Mouse (Mus musculus) left cerebral cortex, adult 11 months (tissue): ENCODE results near the gene Nr5a1.

Source experiments
- DNase-seq: peaks from one replicate; pipeline ENCODE4 v3.0.0; 2022; ENCODE audit warnings: low spot score

Gene Nr5a1

DNA sequence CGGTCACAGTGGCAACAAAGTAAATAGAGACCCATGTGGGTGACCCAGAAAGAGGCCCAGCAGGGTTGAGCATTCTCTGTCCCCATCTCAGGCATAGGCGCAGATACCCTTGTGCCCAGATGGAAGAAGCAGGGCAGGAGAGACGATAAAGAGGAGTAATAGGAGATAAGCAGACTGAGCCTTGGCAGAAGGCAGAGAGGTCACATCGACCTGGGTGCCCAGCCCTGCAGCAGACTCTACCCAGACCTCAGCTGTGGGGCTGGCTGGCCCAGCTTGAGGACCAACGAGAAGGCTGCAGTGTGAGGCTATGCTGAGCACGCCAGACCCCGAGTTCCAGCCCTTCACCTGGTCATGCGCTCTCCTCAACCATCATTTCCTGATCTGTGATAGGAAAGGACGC lies 10.0 kb downstream of the Nr5a1 start:
- DNase-seq: no peak

DNA sequence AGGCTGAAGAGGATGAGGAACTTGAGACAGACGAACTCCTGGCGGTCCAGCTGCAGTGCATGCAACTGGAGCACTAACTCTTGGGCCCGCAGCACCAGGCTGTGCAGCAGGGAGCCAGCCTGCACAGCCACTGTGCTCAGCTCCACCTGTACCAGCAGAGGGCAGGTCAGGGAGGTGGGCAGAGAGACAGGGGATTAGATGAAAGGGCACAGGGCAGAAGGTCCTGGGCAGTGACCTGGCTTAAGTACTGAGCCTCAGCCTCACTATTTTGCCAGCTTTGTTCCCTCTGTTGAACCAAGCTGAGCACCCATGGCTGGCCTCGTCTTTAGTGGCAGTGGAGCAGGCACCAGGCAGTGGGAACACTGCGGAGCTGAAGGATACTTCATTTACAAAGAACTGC lies 14.2 kb downstream of the Nr5a1 start:
- DNase-seq: no peak

DNA sequence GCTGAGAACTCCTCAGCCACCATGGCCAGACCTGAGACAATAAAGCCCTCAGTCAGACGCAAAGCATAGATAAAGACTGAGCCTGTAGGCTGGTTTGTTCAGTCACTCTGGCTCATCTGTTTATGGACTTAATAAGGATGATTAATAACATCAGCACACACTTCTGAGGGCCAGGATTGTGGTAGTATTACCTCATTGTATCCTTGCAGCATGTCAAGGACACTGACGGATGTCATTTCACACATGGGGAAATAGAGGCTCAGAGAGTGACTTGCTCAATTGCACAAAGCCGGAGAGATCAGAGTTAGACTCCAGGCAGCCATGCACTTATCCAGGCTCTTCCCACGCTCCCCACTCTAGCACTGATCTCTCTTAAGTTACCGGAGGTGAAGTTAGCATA lies 15.7 kb downstream of the Nr5a1 start:
- no peak for DNase-seq

DNA sequence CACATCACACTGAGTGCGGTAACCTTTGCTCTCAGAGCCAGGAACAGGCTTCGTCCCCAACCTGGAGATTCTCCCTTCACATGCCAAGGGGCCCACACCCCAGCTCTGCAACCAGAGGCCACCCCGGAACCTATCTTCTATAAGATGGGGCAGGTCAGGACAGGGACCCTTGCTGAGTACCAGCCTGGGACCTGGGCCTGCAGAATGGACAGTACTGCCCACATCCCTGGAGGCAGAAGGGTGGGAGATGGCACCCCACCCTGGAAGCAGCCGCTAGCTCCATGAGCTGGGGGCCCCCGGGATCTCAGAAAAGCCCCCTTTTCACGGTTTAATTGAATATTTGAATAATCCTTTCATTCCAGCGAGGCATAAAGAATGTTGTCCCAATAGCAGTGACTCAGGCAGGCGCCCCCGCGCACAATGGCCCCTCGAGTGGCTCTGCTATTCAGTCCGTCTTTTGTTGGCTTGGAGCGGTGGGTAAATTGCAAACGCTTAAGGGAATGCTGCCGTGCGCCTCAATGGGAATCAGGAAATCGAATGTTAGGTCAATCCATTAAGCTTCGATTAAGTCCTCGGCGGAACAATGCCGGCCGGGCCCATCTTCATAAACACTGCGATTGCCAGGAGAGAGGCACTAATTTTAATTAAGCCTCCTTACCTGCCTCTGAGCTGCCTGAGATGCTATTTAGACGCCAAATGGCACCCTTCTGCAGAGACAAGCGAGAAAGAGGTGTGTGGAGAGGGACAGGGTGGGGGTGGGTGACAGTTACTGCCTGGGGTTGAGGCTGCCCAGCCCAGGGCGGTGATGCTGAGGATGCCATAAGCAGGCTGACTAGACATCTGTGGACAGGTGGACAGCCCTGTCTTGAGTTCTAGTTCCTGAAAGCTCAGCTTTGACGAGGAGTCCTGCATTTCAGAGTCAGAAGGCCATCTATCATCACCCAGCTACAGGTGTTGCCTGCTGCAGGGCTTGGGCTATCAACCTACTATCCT lies 16.9 kb downstream of the Nr5a1 start:
- DNase-seq: no peak

DNA sequence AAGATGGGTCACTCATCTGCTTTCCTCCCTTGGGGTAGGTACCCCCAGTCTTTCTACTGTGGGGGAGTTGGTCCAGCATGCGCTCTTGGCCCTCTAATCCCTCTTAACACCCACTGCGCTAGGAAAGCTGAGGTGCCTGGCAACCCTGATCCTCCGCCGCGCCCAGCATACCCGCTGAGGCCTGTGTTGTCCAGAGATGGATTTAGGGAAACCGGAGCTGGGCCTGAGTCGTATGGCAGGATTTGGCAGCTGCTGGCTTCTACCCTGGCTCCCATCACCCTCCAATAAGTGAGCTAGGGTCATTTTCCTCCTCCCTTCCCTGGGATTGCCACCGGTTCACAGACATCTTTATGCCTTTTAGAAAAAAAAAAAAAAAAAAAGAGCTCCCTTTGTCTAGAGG lies 18.6 kb downstream of the Nr5a1 start:
- no peak for DNase-seq

DNA sequence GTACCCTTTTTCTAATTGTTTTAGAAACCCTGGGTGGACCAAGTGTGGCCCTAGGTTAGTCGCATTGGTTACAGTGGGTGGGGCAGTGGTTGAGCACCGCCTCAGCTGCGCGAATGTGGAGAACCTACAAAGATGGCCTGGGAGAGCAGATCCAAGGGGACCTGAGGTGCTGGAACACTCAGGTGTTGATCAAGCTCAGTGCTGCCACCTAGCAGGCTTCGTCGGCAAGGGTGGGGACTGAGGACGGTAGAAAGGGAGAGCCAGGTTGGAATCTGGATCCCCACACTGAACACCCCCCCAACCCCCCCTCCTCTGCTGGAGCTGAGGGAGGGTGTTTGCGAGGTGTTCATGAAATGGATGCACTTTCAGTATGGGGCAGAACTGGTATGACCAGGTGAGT lies 22.8 kb downstream of the Nr5a1 start:
- DNase-seq: no peak

DNA sequence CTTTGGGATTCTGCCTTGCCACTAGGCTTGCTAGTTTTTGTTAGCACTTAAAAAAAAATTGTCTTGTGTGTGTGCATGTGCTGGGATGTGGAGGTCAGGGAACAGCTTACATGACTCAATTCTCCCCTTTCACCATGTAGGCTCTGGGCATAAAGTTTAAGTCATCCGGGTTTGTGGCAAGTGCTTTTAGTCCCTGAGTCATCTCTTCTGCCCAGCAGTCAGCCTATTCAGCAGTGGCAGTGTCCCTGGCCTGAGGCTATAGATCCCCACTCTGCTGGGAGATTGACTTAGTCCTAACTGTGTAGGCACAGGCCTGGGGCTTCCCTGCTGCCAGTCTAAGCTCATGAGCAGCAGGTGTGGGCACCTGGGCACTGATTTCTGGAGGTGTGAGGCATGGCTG lies 24.5 kb downstream of the Nr5a1 start:
- no peak for DNase-seq

DNA sequence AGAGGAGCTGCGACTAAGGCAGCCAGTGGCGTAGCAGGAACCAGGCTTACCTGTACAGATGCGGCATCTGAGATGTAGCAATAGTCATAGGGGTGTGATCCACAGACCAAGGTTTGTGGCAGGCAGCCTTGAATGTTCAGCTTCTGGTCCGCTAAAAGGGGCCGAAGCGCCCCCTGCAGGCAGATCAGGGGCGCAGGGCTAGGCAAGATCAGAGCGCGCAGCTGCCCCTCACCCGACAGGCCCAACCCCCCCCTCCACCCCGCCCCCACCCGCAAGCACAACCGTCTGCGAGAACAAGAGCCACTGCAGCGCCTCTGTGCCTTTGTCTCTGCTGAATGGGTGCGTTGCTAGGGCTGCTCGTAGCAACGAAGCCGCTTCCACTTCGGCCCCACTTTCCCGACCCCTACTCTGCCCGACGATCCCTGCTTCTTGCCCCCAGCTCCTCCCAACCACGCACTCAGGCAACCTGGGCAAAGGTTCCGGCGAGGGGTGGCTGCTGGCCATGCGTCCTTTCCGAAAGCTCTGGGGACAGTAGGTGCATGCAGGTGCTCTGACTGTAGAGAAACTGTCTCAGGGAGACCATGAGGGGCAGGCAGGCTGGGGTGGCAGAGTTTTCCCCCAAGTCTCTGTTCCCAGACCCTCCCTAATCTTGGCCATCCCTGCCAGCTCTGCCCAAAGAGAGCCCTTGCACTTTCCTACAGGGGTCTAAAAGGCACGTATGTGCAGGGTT lies 25.4 kb downstream of the Nr5a1 start:
- no peak for DNase-seq

DNA sequence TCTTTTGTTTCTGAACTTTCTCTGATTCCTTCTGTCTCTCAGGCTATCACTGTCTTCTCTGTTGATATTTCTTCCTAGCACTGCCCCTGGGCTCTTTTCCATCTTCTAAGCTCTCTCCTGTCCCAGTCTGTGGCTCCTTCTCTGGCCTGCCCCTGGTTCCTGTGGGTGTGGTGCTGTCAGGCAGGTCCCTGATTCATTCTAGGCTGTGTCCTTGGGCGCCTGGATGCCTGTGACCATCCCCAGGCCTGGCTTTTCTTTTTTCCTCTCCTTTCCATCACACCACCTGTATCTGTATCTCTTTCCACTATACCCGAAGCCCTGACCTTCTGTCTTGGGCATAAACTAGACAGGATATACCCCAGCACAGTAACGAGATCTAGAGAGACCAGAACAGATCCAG lies 28.6 kb downstream of the Nr5a1 start:
- DNase-seq: no peak

DNA sequence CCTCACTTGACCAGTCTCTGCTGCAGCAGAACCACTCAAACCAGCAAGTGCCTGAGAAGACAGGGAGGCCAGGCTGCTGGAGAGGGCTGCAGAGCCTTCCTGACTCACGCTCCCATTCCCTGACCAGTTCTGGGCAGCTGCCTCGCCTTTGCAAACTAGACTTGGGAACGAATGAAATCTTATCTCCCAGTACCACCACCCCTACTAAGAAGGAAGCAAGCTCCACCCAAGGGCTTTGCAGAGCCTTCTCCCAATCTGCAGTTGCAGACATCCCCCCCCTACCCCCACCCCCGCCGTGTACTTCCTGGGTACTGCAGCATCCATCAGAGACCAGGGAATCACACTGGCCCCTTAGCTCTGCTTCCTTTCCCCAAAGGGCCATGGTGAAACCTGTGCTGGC lies 31.3 kb downstream of the Nr5a1 start:
- no peak for DNase-seq

DNA sequence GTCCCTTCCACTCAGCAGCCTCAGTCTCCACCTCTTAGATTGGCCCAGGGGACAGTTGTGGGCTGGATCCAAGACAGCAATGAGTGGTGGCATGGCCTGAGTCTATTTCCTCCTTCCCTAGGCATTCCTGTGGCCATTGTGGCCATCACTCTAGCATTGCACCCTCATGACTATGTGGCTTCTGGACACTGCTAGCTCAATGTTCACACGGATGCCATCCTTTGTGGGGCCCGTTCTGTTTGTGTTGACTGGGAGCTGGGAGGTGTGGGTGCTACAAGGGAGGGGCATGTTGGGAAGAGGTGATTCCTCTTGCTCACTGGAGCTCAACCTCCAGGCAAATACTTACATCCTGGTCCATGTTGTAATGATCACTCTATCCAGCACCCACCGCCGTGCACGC lies 32.1 kb downstream of the Nr5a1 start:
- DNase-seq: no peak

DNA sequence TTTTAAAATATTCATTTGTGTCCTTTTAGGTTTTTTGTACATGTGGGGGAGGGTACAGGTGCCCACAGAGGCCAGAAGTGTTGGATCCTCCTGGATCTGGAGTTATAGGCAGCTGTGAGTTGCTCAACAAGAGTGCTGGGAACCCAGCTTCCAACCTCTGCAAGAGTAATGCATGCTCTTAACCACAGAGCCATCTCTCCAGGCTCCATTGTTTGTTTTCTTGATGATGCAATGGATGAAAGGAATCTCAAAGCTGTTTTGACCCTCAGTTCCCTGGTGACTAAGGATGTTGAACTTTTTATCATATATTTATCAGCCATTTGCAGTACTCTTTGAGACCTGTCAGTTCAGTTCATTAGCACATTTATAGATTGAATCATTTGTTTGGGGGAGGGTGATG lies 35.4 kb downstream of the Nr5a1 start:
- DNase-seq: no peak

DNA sequence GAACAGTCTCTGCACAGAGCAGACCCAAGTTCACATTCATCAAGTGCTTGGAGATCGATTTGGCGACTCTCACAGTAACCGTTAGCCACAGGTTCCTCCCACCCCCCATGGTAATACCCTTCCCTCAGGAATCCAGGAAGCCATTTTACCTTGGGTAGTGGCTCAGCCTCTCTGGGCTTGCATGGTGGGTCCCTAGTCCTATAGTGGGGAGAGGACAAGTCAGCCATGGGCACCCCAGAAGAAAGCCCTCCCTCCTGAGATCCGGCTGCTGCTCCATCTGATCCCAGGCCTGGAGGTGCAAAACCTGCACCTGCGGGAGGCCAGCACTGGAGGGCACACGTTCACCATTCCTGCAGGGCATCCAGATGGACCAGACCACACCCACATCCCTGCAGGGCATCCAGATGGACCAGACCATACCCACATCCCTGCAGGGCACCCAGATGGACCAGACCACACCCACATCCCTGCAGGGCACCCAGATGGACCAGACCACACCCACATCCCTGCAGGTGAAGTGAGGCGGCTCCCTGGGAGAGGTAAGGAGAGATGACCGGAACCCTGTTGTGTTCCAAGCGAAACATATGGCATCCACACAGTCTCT lies 38.9 kb downstream of the Nr5a1 start:
- no peak for DNase-seq

DNA sequence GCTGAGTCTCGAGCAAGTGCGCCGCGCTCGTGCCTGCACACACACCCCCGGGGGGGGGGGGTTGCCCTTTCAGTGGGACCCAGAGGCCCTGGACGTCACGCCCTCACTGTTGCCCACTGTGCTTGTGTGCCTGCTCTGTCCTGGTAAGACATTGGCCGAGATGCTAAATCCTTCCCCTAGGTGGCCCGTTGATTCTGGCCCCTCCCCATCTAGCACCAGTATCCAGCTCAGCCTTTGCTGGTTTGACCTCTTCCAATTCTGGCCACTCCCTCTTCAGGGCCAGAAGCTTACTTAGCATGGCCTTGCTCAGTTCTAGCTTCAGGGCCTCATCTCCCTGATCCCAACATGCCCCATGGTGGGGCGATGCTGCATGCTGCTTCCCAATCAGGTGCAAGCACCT lies 41.8 kb downstream of the Nr5a1 start:
- no peak for DNase-seq

DNA sequence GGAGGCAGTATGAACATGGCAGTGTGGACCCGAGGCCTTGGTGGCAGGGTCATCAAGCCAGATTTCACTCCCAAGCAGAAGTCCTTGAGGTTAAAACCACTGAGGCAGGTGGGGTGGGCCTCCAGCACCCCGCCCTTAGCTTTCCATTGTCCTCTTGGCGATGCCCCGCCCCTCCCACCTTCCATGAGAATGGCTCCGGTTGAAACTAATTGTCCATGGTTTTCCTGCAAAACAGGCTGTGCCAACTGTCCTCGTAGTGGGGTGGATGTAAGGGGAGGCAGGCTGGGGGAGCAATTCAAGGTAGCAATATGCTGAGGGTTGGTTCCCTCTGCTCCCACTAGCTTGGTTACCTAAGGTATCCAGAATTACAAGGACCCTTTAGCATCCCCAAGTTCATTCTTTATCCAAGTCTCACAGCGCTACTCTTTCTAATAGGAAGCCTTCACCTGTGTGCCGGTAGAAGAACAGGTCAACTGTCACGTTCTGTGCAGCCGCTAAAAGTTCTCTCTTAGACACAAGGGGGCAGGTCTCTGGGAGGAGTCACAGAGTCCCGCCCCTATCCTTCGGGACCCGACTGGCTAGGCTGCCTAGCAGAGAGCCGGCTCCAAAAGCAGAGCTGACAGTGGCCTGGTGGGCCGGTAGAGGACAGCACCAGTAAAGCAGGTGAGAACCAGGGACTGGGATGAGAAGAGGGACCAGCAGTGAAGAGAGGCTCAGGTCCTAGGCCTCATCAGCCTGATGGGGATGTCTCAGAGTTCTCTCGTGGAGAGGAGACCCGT lies 45.4 kb downstream of the Nr5a1 start:
- DNase-seq: no peak

DNA sequence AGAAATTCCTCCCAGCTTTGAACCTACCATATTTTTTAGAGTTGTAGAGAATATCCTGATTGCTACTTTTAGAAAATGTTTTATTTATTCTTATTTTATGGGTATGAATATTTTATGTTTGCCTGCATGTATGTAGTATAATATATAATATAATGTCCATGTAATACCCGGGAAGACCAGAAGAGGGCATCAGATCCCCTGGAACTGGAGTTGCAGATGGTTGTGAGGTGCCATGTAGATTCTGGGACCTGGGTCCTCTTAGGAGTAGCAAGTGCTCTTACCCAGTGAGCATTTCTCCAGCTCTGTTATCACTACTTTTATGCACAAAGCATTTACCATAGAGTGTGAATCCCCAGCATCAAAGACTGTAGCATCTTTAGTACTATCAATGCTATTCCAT lies 52.9 kb downstream of the Nr5a1 start:
- no peak for DNase-seq

DNA sequence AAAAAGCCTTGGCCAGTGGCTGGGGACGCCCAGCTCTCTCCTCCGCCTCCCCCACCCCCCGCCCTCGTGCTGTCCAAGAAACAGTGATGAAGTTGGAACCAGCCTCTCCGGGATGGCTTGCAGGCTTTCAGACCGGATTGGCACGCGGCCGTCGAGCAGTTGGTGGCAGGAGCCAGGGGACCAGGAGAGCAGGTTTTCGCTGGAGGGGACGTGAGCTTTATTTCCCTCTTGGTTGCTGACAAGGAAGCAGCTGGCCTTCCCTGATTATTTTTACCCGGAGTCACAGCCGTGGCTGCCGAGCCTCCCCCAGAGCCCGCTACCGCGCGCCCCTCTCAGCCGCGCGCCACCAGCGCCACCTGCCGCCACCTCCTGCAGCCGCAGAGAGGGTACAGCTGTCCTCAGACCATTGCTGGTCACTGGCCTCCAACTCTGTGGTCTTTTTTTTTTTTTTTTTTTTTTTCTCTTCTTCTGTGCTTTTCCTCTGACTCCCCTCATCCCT lies 56.0 kb downstream of the Nr5a1 start:
- no peak for DNase-seq

DNA sequence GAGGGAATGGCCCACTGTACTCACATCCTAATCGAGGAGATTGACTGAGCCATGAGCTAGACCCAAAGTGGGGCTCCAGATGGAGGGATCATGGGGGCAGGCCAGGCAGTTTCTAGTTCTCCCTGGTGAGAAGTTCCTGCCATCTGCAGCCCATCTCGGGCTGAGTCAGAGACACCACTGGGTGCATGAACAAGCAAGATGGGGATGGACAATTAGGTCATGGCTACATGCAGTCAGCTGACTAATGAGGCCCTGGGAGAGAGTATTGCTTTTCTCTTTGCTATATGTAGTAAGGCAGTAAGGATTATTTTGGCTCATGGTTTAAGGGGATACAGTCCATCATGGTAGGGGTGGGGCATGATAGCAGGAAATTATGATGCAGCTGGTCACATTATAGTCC lies 60.6 kb downstream of the Nr5a1 start:
- DNase-seq: no peak

DNA sequence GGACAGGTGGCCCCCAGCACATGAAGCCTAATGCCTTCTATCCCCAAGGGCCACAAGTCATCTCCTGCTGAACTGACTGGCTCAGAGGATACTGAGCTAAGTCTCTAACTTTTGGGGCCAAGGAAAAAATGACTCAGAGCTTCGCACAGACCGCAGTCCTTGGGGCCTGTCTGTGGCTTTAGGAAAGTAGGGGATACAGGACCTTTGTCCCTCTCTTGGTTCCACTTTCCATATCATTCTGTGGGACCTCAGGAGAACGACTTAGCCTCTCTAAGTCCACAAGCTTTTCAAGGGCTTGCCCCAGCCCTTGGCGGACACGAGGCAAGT lies 61.1 kb downstream of the Nr5a1 start:
- DNase-seq: no peak

DNA sequence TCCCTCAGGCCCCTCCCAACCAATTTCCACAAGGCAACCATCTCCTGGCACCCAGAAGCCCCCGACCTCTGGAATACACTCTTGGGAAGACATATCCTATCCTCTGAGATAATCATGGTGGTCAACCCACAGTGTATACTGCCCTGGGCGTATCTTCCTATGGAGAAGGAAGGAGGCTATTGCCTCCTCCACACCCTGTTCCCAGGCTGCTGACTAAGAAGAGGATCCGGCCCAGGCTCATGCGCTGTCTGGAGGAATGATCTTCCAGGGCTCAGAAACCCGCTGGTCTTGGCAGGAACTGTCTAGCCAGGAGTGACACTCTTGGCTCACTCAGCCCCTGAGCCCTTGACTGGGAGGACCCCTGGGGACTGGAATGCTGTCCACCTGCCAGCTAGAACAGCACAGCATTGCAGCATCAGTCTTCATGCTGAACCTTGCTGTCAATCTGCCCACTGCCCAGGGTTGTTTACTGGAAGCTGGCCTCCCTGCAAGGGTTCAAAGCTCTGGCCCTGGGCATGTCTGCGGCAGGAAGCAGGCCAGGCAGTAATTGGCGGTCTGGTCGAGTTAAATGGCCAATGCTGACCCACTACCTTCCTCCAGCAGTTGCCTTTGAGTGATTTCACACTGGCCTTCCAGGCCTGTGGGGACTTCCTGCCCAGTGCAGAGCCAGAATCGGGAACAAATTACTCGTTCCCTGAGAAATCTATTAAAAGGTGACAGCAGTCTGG lies 61.6 kb downstream of the Nr5a1 start:
- DNase-seq: no peak

DNA sequence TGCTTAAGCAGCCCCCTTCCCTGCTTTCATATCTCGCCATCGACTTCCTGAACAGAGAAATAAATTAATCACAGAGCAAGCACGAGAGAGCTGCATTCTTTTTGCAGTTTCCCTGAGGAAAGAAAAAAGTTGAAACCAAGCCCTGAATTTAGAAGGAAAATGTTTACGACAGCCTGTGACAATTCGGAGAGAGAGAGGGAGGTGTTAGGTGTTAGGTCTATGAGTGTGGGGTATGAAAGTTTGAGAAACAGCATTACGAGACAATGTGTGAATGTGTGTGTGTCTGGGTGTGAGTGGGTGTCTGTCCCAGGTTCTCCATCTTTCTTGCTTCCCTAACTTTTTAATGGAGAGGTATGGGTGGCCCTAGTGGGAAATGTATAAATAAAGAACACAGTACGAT lies 62.2 kb downstream of the Nr5a1 start:
- no peak for DNase-seq

DNA sequence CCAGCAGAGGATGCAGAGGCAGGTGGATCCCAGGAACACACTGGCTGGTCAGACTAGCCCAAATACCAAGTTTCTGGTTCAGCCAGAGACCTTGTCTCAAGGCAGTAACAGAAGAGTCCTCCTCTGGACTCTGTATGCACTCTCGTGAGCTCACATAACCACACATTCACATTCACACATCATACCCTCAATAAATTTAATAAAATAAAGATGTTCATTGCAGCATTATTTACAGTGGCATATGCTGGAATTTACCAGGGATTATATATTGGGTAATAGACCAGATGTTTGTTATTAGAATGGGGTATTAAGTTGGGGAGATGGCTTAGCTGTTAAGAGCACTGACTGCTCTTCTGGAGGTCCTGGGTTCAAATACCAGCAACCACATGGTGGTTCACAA lies 64.0 kb downstream of the Nr5a1 start:
- DNase-seq: no peak
